Mouse (Mus musculus): ENCODE results near the gene Acads.
A peak's percentile ranks its signal among the peaks of the same experiment; 100 is the strongest.
"Not testable (repeated sequence)": the region's sequence is repeated elsewhere in the genome, so short reads cannot be mapped to it uniquely, and the experiment has no call there.

Acads gene

DNA sequence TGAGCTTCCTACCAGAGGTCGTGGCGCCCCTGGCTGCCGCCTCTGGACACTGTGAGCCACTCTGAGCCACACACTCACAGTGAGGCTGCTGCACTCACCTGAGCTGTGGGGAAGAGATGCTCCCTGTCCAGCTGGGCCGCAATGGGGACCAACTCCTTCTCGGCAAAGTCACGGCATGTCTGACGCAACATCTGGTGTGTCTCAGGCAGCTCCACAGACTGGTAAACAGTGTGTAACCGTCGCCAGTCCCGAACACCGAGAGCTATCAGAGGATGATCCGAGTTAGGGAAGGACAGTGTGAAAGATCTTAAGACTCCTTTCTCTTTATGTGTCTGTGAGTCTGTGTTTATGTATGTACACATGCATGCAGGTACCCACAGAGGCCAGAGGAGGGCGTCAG lies 1.7 kb downstream of the Acads start:
- no peak for DNase-seq

DNA sequence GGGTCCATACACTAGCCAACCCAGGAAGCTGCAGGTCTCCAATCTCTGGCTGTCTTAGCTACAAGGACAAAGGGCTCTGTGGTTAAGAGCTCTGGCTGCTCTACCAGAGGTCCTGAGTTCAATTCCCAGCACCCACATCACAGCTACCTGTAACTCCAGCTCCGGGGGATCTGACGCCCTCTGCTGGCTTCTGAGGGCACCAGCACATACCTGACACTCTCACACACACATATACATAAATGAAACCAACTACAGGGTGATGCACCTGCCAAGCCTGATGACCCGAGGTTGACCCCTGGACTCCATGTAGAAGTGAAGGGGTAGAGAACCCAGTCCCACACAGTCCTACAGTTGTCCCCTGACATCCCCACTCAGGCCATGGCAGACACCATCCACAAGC lies 2.7 kb downstream of the Acads start:
- no peak for DNase-seq

DNA sequence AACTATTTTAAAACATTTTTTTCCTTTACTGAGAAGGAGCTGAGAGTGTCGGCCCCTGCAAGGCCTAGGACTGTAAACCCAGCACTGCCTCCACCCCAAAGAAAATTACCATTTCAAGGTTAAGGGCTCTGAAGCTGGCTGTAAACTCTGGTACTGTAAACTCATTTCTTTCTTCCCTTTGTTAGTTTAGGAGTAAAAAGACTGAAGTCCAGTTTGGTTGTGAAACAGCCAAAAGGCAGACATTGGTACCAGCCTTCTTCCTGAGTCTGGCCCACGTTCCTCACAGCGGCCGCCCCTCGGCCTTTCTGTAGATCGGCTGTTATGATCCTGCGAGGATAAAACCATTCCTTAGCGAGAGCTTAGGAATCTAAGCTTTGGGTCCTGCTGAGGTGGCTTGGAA lies 4.6 kb downstream of the Acads start:
- DNase-seq, result no peak

DNA sequence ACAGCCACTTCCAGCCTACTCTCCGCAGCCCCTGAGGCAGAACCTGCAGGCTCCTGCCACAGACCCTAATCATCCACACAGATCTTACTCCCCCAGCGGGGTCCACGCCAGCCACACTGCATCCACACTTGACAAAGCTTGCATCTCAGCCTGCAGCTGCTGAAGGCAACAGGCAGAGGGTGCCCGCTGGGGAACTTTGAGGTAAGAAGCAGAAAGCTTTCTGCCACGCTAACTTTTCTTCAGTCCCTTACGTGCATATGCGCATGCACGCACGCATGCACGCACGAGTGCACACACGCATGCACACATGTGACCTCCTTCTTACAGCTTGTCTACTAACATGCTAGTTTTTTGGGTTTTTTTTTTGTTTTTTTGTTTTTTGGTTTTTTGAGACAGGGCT lies 5.9 kb downstream of the Acads start:
- no peak for DNase-seq

DNA sequence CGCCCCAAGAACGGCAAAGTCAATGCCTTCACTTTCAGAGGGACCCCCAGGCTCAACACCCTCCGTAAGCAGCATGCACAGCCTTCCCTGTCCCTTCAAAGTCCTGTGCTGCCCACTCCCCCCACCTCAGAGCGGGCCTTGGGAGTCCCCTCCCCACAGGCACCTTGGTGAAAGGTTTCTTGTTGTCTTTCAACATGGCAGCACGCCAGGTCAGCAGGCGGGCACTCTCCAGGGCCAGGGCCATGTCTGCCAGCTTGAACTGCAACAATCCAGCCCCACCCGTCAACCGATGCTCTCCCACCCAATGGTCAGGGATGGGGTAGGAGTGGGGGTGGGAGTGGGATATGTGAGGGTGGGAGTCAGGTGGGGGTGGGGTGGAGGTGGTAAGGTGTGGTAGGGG lies 8.0 kb downstream of the Acads start:
- no peak for DNase-seq

DNA sequence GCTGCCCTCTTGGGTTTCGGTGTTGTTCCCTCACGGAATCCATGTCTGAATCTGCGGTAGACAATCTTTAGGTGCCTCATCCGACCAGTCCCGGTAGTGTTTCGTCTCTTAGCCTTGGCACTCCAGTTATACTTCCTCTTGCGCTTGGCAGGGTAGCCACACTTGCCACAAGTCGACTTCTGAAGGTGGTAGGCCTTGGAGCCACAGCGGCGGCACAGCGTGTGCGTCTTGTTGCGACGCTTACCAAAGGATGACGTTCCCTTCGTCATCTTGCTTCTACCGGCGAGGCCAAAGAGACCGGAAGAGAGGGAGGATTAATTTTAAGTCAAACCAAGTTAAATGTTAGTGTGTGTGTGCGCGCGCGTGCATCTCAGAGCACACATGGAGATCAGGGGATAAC lies 15.9 kb downstream of the Acads start:
- not testable (repeated sequence) for DNase-seq

DNA sequence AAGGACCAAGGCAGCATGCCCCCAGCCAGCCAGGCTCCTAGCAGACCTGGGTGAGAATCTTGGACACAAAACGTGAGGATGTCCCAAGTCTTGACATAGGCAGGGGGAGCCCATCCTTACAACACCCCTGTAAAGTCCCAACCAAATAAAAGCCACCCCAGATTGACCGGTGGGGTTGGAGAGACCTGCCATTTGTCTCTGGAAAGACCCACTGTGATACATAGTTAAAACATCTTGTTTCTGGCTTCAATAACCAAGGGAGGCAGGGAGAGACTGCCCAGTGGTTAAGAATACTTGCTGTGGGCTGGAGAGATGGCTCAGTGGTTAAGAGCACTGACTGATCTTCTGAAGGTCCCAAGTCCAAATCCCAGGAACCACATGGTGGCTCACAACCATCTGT lies 16.9 kb downstream of the Acads start:
- no peak for DNase-seq

DNA sequence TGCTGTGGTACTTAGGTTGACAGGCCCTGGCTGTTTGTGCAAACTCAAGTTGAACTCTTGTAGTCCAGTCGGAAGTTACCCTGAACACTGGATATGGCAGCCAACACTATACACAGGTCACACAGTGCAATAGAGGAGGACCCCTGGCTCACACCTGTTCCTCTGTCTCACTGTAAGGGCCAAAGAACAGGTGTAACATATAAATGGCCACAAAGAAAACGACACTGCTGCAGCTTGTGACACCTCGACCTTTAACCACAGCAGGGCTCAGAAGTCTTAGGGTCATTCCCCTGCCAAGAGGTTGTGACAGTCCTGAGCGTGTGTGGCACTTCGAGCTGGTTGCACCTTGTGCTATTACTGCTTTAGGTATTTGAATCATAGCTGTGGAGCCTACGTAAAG lies 18.7 kb downstream of the Acads start:
- no peak for DNase-seq

DNA sequence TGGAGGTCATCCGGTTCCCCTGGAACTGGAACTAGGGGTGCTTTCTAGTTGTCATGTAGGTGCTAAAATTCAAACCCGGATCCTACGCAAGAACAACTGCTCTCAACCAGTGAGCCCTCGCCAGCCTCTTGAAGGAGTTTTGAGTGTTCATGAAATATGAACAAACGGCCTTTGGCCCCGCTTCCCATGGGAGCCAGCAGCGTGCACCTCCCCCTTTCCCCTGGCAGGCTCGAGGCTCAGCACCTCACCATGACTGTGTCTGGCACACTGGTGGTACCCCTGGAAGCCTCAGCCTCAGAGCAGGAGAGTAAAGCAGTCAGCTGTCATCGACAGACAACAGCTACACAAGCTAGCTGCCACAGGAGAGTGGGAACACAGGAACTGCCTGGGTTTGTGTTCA lies 19.2 kb downstream of the Acads start:
- DNase-seq, result no peak

DNA sequence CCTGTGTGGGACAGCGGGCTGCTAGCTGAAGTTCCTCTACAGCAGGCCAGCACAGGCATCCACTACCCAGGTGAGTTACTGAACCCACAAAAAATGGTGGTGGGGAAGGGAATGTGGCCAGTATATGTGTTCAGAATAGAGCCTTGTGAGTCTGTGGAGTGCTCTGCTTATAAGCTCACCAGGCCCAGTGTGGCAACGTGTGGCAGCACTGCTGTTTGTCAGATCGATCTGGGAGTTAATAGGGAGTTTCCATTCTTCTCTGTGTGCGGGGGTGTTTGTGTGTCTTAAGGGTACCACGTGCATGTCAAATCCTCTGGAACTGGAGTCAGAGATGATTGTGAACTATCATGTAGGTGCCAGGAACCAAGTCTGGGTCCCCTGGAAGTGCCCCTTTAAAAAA lies 19.6 kb downstream of the Acads start:
- DNase-seq, result no peak

DNA sequence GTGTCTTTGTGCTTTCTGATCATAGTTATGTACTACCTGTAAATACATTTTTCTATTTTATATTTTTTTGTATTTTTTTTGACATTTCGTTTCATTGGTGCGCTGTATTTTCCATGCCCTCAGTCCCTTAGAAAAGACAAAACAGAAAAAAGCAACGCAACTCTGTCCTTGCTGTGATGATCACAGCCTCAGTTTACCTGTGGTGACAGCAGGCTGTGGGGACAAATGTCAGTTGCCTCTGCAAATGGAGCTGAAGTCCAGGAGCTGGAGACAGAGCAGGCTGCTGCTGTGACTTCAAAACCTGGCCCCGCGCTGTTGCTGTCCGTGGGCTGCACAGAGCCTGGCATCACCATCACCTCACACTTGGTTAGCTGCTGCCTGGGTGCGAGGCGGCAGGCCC lies 21.0 kb downstream of the Acads start, which contains the start of gene Gm10401:
Gm10401 (minus strand) TSS at position 101 of the 400 bp plus-strand sequence.
- DNase-seq, result no peak

DNA sequence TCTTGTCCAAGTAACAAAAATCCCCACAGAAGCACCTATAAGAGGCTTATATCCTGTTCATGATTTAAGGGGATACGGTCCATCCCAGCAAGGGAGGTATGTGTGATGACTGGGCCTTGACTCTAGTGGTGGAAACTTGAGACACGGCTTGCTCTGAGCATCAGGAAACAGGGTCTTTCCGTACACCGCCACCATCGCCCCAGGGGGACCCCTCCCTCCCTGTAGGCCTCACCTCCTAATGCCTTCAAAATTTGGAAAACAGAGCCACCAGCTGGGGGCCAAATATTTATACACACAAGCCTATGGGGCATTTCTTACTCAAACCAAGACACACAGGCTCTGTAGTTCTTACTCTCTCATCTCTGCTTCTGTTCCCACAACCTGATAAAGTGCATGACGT lies 27.4 kb downstream of the Acads start:
- DNase-seq, result no peak

DNA sequence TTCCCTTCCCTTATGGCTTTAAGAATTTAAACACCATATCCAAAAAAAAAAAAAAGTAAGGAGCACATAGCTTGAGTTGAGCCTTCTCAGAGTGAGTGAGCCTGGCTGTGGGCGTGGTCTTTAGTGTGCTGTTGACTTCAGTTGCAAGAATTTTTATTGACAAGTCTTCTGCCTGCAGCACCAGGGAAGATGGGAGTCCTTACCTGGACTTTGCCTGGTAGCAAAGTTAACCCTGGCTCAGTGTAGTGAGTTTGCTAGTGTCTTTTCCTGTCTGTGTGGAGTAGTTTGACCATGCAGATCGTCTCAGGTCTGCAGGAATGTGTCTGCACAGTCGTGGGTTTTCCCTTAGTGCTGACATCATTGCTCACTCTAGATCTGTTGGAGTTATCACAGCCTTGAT lies 28.1 kb downstream of the Acads start:
- no peak for DNase-seq

DNA sequence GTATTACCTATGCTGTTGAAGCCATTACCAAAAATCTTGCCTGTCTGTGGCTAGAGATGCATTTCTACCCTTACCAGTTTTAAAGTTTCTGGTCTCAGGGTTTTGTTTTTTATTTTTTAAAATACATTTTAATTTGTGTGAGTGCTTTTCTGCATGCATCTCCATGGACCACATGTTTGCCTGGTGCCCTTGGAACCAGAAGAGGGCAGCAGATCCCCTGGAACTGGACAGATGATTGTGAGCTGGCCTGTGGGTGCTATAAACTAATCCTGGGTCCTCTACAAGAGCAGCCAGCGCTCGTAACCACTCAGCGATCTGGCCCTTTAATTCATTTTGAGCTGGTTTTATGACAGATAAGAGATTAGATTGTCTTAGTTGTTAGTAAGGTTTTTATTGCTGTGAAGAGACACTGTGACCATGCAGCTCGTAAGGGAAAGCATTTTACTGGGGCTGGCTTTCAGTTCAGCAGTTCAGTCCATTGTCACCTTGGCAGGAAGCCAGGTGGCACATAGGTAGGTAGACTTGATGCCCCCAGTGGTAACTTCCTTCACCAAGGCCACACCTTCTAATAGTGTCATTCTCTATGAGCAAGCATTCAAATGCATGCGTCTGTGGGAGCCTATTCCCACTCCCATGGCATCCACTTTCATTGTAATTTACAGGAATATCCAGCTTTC lies 29.4 kb downstream of the Acads start:
- no peak for DNase-seq

DNA sequence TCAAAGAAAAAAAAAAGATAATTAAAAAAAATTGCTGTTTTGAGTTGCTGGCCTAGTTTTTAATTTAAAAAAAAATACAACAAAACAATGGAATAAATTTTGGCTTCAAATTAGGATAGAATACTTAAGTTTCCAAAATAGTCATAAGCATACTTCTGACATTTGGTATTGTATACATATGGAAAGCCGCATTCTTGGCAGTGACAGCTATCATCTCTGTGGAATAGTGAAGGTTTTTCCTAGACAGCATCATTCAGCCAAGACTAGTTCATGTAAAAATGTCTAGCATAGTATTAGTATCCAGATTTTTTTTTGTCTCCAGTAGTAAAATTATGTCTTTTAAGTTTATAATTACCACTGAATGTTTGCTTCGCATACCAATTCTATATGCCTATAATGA lies 33.5 kb downstream of the Acads start:
- no peak for DNase-seq

DNA sequence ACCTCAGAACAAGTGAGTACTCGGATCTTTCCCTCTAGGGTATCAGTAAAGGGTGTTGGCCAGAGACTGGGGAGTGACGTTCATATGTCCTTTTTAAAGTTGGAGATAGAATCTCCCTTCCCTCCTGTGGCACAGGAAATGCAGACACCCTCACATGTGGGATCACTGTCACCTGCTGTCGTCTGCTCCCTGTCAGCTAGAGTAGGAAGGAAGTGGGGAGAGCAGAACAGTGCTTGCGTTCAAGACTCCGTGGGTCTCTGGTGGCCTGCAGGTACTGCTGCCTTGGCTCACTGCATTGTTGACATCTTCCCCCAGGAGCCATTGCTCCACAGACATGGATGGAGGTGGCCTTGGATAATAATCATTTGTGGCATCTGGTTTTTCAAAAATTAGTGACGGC lies 35.7 kb downstream of the Acads start:
- DNase-seq, result no peak

DNA sequence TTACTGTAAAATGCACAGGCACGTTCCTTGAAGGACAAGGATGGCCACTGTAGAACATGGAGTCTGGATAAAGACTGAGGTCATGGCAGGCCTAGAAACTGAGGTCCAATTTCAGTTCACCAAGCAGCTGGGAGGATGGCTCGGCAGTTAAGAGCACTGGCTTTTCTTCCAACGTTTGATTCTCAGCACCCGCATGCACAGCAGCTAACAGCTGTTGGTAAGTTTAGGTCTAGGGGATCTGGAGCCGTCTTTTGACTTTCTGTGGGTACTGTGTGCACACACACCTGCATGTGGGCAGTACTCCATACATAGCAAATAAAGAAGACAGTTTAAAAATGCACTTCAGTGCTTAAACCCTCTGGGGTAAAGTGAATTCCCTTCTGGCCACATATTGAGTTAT lies 37.5 kb downstream of the Acads start:
- DNase-seq, result no peak

DNA sequence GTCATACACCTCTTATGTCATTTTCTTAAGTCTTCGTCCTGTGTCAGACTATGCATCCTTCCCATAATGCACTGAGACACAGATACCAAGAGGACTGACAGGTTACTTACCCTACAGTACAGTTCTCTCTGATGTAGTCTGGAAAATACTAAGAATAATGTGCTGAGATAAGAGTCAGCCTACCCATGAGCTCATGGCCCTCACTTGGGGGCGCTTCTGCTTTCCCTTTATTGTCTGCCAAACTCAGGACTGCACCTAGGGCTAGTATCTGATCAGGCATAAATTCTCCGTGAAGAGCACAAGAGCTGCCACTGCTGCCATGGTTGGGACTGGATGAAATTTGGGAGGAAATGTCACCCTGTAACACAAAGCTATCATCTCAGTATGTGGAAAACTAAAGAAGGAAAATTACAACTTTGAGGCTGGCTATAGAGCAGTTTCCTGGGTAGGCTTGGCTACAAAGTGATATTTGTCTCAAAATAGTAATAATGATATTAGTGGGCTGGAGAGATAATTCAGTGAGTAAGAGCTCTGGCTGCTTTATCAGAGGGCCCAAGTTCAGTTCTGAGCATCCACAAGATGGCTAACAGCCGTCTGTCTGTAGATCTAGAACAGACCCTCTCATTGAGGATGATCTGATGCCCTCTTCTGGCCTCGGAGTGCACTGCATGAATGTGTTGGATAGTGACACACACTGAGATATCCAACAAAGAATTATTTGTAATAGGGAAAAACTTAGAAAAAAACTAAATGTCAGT lies 42.8 kb downstream of the Acads start:
- DNase-seq, result peak; percentile 40

DNA sequence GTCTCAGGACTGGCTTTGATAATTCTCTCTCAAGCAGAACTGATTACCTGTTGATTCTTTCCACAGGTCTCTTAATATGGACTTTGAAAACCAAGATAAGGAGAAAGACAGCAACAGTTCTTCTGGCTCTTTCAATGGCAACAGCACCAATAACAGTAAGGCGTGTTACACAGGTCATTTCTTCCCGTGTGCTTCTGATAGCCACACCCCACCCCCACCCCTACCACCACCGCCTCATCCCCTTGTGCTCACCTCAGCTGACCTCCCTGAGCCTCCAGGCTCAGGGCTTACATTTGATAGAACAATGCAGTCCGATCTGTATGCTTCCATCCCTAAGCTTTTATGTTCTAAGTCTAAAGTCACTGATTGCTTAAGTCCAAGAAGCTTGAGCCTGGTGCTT lies 44.4 kb downstream of the Acads start:
- DNase-seq, result no peak

DNA sequence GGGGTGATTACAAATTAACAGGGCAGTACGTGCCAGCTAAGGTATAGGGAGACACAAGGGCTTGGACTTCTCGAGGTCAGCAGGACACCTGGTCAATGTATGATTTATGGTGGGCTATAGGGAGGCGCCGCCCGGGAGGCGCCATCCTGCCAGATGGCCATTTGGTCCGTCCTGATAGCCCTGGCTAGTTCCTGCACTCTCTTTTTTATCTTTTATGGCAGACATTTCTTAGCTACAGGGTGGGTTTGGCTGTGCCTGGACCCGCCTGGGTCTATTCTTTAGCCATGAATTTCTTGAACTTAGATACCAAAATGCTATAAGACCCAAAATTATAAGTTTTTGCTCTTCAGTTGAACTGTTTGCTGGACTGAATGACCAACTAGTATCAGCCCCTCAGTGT lies 45.8 kb downstream of the Acads start:
- DNase-seq, result not testable (repeated sequence)

DNA sequence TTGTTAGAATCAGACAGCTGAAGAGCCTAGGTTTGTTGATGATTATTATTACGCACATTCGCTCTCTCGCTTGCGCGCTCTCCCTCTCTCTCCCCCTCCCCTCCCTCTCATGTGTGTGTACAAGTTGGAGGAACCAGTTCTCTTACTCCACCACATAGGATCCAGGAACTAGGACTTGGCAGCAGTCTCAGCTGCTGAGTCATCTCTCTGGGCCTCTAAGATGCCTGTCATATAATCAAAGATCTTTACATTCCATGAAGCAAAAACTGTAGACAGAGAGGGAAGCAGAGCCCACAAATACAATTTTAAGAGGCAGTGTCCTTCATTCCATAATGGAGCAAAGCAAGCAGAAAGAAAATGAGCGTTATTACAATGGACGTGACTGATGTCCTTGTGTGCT lies 47.0 kb downstream of the Acads start:
- DNase-seq, result no peak

DNA sequence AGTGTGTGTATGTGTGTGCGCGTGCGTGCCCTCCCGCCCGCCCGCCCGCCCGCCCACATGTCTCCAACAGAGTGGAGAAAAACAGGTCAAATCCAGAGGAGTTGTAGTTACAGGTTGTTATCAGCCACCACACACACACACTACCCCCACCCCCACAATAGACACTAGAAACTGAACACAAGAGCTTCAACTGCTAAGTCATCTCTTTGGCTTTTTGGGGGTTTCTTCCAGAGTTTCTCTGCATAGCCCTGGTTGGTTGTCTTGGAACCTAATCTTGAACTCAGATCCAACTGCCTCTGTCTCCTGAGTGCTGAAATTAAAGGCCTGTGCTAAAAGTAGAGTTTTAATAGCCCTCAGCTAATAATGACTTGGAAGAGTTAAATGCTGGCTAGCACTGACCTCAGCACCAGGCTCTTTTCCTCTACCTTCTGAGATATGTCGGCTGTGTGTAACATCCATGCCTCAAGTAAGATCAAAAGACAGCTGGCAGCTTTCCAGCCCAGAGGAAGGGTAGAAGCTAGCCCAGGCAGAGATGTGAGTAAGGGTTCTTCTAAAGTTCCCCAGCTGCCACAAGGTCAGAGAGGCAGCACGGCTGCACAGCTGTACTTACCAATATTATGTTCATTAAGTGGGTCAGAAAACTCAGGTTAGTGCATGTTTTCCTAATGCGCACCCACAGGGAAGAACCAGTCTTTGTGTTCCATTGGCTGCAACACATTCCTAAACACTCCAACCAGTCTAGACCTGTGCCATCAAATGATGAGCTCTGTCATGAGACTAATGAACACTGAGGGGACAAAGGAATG lies 47.8 kb downstream of the Acads start:
- no peak for DNase-seq

DNA sequence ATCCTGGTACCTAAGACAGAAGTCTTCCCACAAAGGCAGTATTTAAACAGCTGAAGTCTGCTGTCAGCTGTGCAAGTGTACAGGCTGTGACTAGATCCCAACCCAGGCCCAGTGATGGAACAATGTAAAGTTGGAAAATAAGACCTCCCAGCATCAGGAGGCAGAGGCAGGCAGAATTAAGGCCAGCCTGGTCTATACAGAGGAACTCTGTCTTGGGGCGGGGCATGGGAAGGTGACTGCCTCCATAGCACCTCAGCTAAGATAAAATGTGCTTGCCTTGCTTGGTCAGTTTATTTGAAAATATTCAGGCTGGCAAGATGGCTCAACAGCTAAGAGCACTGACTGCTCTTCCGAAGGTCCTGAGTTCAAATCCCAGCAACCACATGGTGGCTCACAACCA lies 48.7 kb downstream of the Acads start:
- DNase-seq, result no peak

DNA sequence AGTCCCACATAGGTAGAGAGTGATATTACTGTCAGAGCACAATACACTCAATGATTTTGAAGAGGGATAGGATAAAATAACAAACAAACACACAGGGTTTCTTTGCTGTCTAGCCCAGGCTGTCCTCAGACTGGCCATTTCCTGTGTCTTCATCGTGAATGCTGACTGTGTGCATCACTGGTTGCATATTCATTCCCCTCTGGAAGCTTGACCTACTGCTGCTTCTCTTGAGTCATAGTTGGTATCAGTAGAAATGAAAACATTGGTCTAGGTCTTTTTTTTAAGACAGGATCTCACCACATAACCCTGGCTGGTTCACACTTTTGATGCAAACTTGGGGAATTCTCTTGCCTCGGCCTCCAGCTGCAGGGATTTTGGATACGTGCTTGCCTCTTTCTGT lies 49.5 kb downstream of the Acads start:
- no peak for DNase-seq
